Mouse (Mus musculus) megakaryocyte, embryonic 14.5 days (primary cell): ENCODE measurements around the gene Zfp142. TPM values are rescaled to one million over a fixed set of nuclear protein-coding genes. Genes with fewer than 3 reads are reported as not detected.

Experiments
- H3K27me3 ChIP-seq: replicated peaks from 2 replicates; pipeline ENCODE3; 2012; ENCODE audit warnings: inconsistent platforms
- H3K36me3 ChIP-seq: replicated peaks from 2 replicates; pipeline ENCODE3; 2012; ENCODE audit warnings: low read length, inconsistent platforms, mixed read lengths
- H3K4me1 ChIP-seq: 2 replicates; pipeline ENCODE4 v1.6.1; 2012; ENCODE audit warnings: inconsistent platforms
- H3K4me3 ChIP-seq: replicated peaks from 2 replicates; pipeline ENCODE3; 2012; ENCODE audit warnings: moderate library complexity, mild to moderate bottlenecking, inconsistent platforms
- H3K9me3 ChIP-seq: 2 replicates; pipeline ENCODE4 v1.6.1; 2012; ENCODE audit warnings: inconsistent platforms
- FLI1 ChIP-seq: IDR thresholded peaks from 2 replicates; pipeline ENCODE4 v1.6.1; 2012; ENCODE audit warnings: low read length, inconsistent platforms, mixed read lengths
- GATA1 ChIP-seq: IDR thresholded peaks from 3 replicates; pipeline ENCODE4 v1.6.1; 2012; ENCODE audit warnings: mixed read lengths, low read length, inconsistent platforms, borderline replicate concordance
- polyA plus RNA-seq: library from polyadenylated mRNA; stranded (reverse); fragments of >175 nt; gene quantifications from 2 replicates; pipeline ENCODE4 v1.2.3, GENCODE M21; 2012; ENCODE audit warnings: low replicate concordance; ENCODE audit not compliant: insufficient read depth

Gene Zfp142
- polyA plus RNA-seq, 1 experiment: 2.2 TPM

- H3K4me1 ChIP-seq: peaks cover 44% of the 10 kb centered on the region
- no peak overlapping the region for H3K4me3 ChIP-seq
- TF ChIP-seq GATA1: no peak
- TF ChIP-seq FLI1: no peak
- peaks cover 55% of the 10 kb centered on the region for H3K36me3 ChIP-seq
- H3K9me3 ChIP-seq: no peaks in the 10 kb centered on the region
- no peaks in the 10 kb centered on the region for H3K27me3 ChIP-seq
These were observed 3.2 kb downstream of the Zfp142 start for GRCm38 (mm10) chr1:74584616-74585398.

- no peak for TF ChIP-seq FLI1
- TF ChIP-seq GATA1: no peak
- no peaks in the 10 kb centered on the region for H3K9me3 ChIP-seq
- H3K4me3 ChIP-seq: no peak overlapping the region
- H3K27me3 ChIP-seq: no peaks in the 10 kb centered on the region
- H3K4me1 ChIP-seq: peaks cover 30% of the 10 kb centered on the region
- H3K36me3 ChIP-seq: peaks cover 71% of the 10 kb centered on the region
These were observed 5.4 kb downstream of the Zfp142 start for GRCm38 (mm10) chr1:74582621-74583020.

GRCm38 (mm10) chr1:74569739-74570719 is 18.0 kb downstream of the Zfp142 start:
- no peak overlapping the region for H3K4me3 ChIP-seq
- peaks cover 95% of the 10 kb centered on the region for H3K36me3 ChIP-seq
- no peaks in the 10 kb centered on the region for H3K9me3 ChIP-seq
- TF ChIP-seq GATA1: no peak
- TF ChIP-seq FLI1: no peak
- H3K27me3 ChIP-seq: no peaks in the 10 kb centered on the region
- H3K4me1 ChIP-seq: peaks cover 12% of the 10 kb centered on the region

GRCm38 (mm10) chr1:74565834-74566233 is 22.2 kb downstream of the Zfp142 start:
- Histone ChIP-seq H3K4me1 (peaks cover 21% of the 10 kb centered on the region), H3K27me3 (no peaks in the 10 kb centered on the region), H3K9me3 (no peaks in the 10 kb centered on the region), H3K4me3 (no peak overlapping the region), H3K36me3 (peaks cover 71% of the 10 kb centered on the region)
- TF ChIP-seq FLI1: no peak
- TF ChIP-seq GATA1: no peak

GRCm38 (mm10) chr1:74559061-74559460 is 29.0 kb downstream of the Zfp142 start:
- peaks cover 18% of the 10 kb centered on the region for H3K4me1 ChIP-seq
- TF ChIP-seq GATA1 (no peak), FLI1 (no peak)
- H3K9me3 ChIP-seq: no peaks in the 10 kb centered on the region
- H3K27me3 ChIP-seq: peaks cover 7% of the 10 kb centered on the region
- no peak overlapping the region for H3K4me3 ChIP-seq
- peaks cover 7% of the 10 kb centered on the region for H3K36me3 ChIP-seq

- Histone ChIP-seq H3K36me3 (no peaks in the 10 kb centered on the region), H3K27me3 (peaks cover 61% of the 10 kb centered on the region), H3K4me1 (peaks cover 4% of the 10 kb centered on the region; the same call in 1 of the 2 replicates), H3K9me3 (no peaks in the 10 kb centered on the region), H3K4me3 (no peak within 1 kb of the TSS)
- no peak for TF ChIP-seq FLI1
- no peak for TF ChIP-seq GATA1
These were observed 43.9 kb downstream of the Zfp142 start, which contains the start of gene Usp37 for GRCm38 (mm10) chr1:74544184-74544583. Gene Usp37, minus strand, starts transcription at chr1:74544284.

- H3K36me3 ChIP-seq: no peaks in the 10 kb centered on the region
- peaks cover 4% of the 10 kb centered on the region; the same call in 1 of the 2 replicates for H3K4me1 ChIP-seq
- H3K4me3 ChIP-seq: no peak within 1 kb of the TSS
- no peaks in the 10 kb centered on the region for H3K9me3 ChIP-seq
- no peak for TF ChIP-seq GATA1
- TF ChIP-seq FLI1: no peak
- H3K27me3 ChIP-seq: peaks cover 51% of the 10 kb centered on the region
These were observed 45.5 kb downstream of the Zfp142 start, which contains the start of gene Plcd4 for GRCm38 (mm10) chr1:74542451-74542961. Gene Plcd4, plus strand, starts transcription at chr1:74542888.

- peaks cover 11% of the 10 kb centered on the region for H3K4me1 ChIP-seq
- no peak overlapping the region for H3K4me3 ChIP-seq
- H3K36me3 ChIP-seq: no peaks in the 10 kb centered on the region
- peaks cover 25% of the 10 kb centered on the region for H3K27me3 ChIP-seq
- H3K9me3 ChIP-seq: no peaks in the 10 kb centered on the region
- TF ChIP-seq FLI1: no peak
- TF ChIP-seq GATA1: no peak
These were observed 49.4 kb downstream of the Zfp142 start for GRCm38 (mm10) chr1:74538650-74539049.

- TF ChIP-seq FLI1: no peak
- no peak for TF ChIP-seq GATA1
- Histone ChIP-seq H3K27me3 (no peaks in the 10 kb centered on the region), H3K36me3 (peaks cover 95% of the 10 kb centered on the region), H3K9me3 (no peaks in the 10 kb centered on the region), H3K4me3 (no peak overlapping the region), H3K4me1 (no peaks in the 10 kb centered on the region)
These were observed 59.5 kb downstream of the Zfp142 start for GRCm38 (mm10) chr1:74528589-74528988.
